7 mouse cellular contexts compared by ENCODE assay signal in genomic region chr5:139399991-139400390, GRCm38 (mm10).
"Had no signal": no experiment of that assay in that cellular context is flagged by ENCODE, and none has a peak within 500 bp of the region (broad histone marks: within the 10 kb centered on the region; RNA-seq: fewer than 3 reads in every experiment).

No protein-coding gene starts in this region.

- ATAC-seq: lung, postnatal 0 days; midbrain, embryonic 13.5 days had no signal

- DNase-seq: kidney, postnatal 14 days; lung, adult 2 months; right cerebral cortex, postnatal 14 days; thymus, adult 2 months; thymus, postnatal 25 days had no signal
